Mouse (Mus musculus) heart, embryonic 16.5 days (tissue): Measurements from ENCODE around the gene Cntd1. TPM values are rescaled to one million over a fixed set of nuclear protein-coding genes. Genes with fewer than 3 reads are reported as not detected.
"Not testable (repeated sequence)": the region's sequence is repeated elsewhere in the genome, so short reads cannot be mapped to it uniquely, and the experiment has no call there.

Source experiments
- ATAC-seq: fragments of 200-750 bp; cut with Nextera tagmentation; replicated peaks from 2 replicates; pipeline ENCODE4 v1.8.0; 2017; ENCODE audit warnings: moderate number of reproducible peaks; ENCODE audit not compliant: insufficient read depth, low FRiP score; ENCODE audit errors: extremely low read depth
- H3K27ac ChIP-seq: fragments of 300-500 bp; sonication (generic); 2 replicates; pipeline ENCODE4 v1.5.1; 2014; ENCODE audit warnings: mild to moderate bottlenecking, low read length, control low read depth, moderate library complexity
- H3K27me3 ChIP-seq: fragments of 300-500 bp; sonication (generic); 2 replicates; pipeline ENCODE4 v1.6.1; 2014; ENCODE audit warnings: low read length, mixed read lengths; ENCODE audit not compliant: control insufficient read depth, insufficient read depth
- H3K36me3 ChIP-seq: fragments of 300-500 bp; sonication (generic); 2 replicates; pipeline ENCODE4 v1.6.1; 2014; ENCODE audit not compliant: control insufficient read depth, insufficient read depth
- H3K4me1 ChIP-seq: fragments of 300-500 bp; sonication (generic); 2 replicates; pipeline ENCODE4 v1.6.1; 2014; ENCODE audit warnings: low read length, mixed read lengths; ENCODE audit not compliant: control insufficient read depth, insufficient read depth
- H3K4me2 ChIP-seq: fragments of 300-500 bp; sonication (generic); 2 replicates; pipeline ENCODE4 v1.6.1; 2014; ENCODE audit warnings: low read depth, mild to moderate bottlenecking, control low read depth, low read length
- H3K4me3 ChIP-seq: fragments of 300-500 bp; sonication (generic); 2 replicates; pipeline ENCODE4 v1.5.1; 2014; ENCODE audit warnings: mild to moderate bottlenecking, control low read depth, low read length
- H3K9ac ChIP-seq: fragments of 300-500 bp; sonication (generic); 2 replicates; pipeline ENCODE4 v1.6.1; 2014; ENCODE audit warnings: low read length, control low read depth
- H3K9me3 ChIP-seq: fragments of 300-500 bp; sonication (generic); replicated peaks from 2 replicates; pipeline ENCODE4 v1.6.1; 2016; ENCODE audit warnings: low read length; ENCODE audit not compliant: control insufficient read depth
- WGBS: fragments of 180-500 bp; shearing (Covaris S2); extraction: QIAGEN DNeasy Blood & Tissue Kit; methylation state at CpG from one replicate; pipeline ENCODE4 v1.1.7; 2014; 5-methylcytosine and 5-hydroxymethylcytosine counted together
- polyA plus RNA-seq: library from polyadenylated mRNA; unstranded; fragments of >200 nt; fragmentation: Nextera tagmentation; extraction: Ambion mirVana; gene quantifications from 2 replicates; pipeline ENCODE4 v1.2.1, GENCODE M21; 2015

Gene Cntd1
- polyA plus RNA-seq, 1 experiment from 2014 or later = 0.87 TPM

- H3K4me1 ChIP-seq = peaks cover 16% of the 10 kb centered on the region
- H3K36me3 ChIP-seq = peaks cover 22% of the 10 kb centered on the region
- under 1% methylated on average over 62 of the region's 62 CpGs for whole genome bisulfite sequencing
- H3K4me2 ChIP-seq = peak within 1 kb of the TSS; percentile 86
- H3K4me3 ChIP-seq = peak within 1 kb of the TSS; percentile 97
- peak; percentile 89 for ATAC-seq
- H3K9me3 ChIP-seq = no peaks in the 10 kb centered on the region
- peak within 1 kb of the TSS; percentile 77 for H3K27ac ChIP-seq
- no peaks in the 10 kb centered on the region for H3K27me3 ChIP-seq
- H3K9ac ChIP-seq = peak within 1 kb of the TSS; percentile 89
These were observed 37.1 kb downstream of the Cntd1 start, which contains the start of gene Psme3 for GRCm38 (mm10) chr11:101315665-101316500. Gene Psme3 (plus strand): TSS chr11:101316213.

GRCm38 (mm10) chr11:101316501-101316917 is 37.7 kb downstream of the Cntd1 start:
- H3K4me3 ChIP-seq = peak overlapping the region; percentile 97
- H3K27ac ChIP-seq = peak overlapping the region; percentile 77
- peak overlapping the region; percentile 89 for H3K9ac ChIP-seq
- H3K9me3 ChIP-seq = no peaks in the 10 kb centered on the region
- peaks cover 16% of the 10 kb centered on the region for H3K4me1 ChIP-seq
- H3K36me3 ChIP-seq = peaks cover 29% of the 10 kb centered on the region
- no peaks in the 10 kb centered on the region for H3K27me3 ChIP-seq
- peak; percentile 15; the same call in 1 of the 2 replicates for ATAC-seq
- peak overlapping the region; percentile 86 for H3K4me2 ChIP-seq
- 1% methylated on average over 17 of the region's 17 CpGs for WGBS

- Histone ChIP-seq H3K4me2 (no peak overlapping the region), H3K4me1 (peaks cover 3% of the 10 kb centered on the region; the same call in 1 of the 2 replicates), H3K27me3 (no peaks in the 10 kb centered on the region), H3K36me3 (peaks cover 47% of the 10 kb centered on the region), H3K9ac (no peak overlapping the region), H3K9me3 (no peaks in the 10 kb centered on the region), H3K4me3 (no peak overlapping the region), H3K27ac (no peak overlapping the region)
- WGBS = 12% methylated on average over 4 of the region's 4 CpGs
- peak; percentile 46; the same call in 1 of the 2 replicates for ATAC-seq
These were observed 44.8 kb downstream of the Cntd1 start for GRCm38 (mm10) chr11:101323609-101324008.

- no peak within 1 kb of the TSS for H3K4me3 ChIP-seq
- H3K9me3 ChIP-seq = no peaks in the 10 kb centered on the region
- H3K27me3 ChIP-seq = no peaks in the 10 kb centered on the region
- no peak within 1 kb of the TSS for H3K27ac ChIP-seq
- ATAC-seq = no peak
- H3K9ac ChIP-seq = no peak within 1 kb of the TSS
- no peak within 1 kb of the TSS for H3K4me2 ChIP-seq
- H3K4me1 ChIP-seq = peaks cover 10% of the 10 kb centered on the region
- H3K36me3 ChIP-seq = peaks cover 41% of the 10 kb centered on the region
- 83% methylated on average over 5 of the region's 5 CpGs for WGBS
These were observed 46.0 kb downstream of the Cntd1 start, which contains the start of gene Aoc2 for GRCm38 (mm10) chr11:101324763-101325162. Gene Aoc2 (plus strand): TSS chr11:101325063.

- H3K36me3 ChIP-seq = peaks cover 36% of the 10 kb centered on the region
- ATAC-seq = not testable (repeated sequence)
- 91% methylated on average over 11 of the region's 11 CpGs for WGBS
These were observed 46.4 kb downstream of the Cntd1 start for GRCm38 (mm10) chr11:101325201-101325600.

GRCm38 (mm10) chr11:101326147-101326546 is 47.3 kb downstream of the Cntd1 start:
- WGBS = 84% methylated on average over 11 of the region's 11 CpGs
- ATAC-seq = no peak
- H3K27ac ChIP-seq = no peak overlapping the region
- peaks cover 27% of the 10 kb centered on the region for H3K36me3 ChIP-seq
- no peaks in the 10 kb centered on the region for H3K9me3 ChIP-seq
- H3K4me2 ChIP-seq = no peak overlapping the region
- H3K4me3 ChIP-seq = no peak overlapping the region
- H3K27me3 ChIP-seq = no peaks in the 10 kb centered on the region
- no peak overlapping the region for H3K9ac ChIP-seq
- peaks cover 10% of the 10 kb centered on the region for H3K4me1 ChIP-seq

More at GRCm38 (mm10) chr11:101325201-101325600, 46.4 kb downstream of the Cntd1 start:
- not testable (repeated sequence) for H3K9ac ChIP-seq, H3K27me3 ChIP-seq, H3K4me2 ChIP-seq, H3K27ac ChIP-seq, H3K9me3 ChIP-seq, H3K4me3 ChIP-seq
- peaks cover 10% of the 10 kb centered on the region for H3K4me1 ChIP-seq

- H3K27ac ChIP-seq = no peak overlapping the region
- no peak overlapping the region for H3K4me3 ChIP-seq
- no peak overlapping the region for H3K4me2 ChIP-seq
- ATAC-seq = no peak
- H3K36me3 ChIP-seq = peaks cover 16% of the 10 kb centered on the region
- no peaks in the 10 kb centered on the region for H3K27me3 ChIP-seq
- no peak overlapping the region for H3K9ac ChIP-seq
- H3K4me1 ChIP-seq = peaks cover 10% of the 10 kb centered on the region
- no peaks in the 10 kb centered on the region for H3K9me3 ChIP-seq
- WGBS = 43% methylated on average over 3 of the region's 3 CpGs
These were observed 48.5 kb downstream of the Cntd1 start for GRCm38 (mm10) chr11:101327311-101327710.

- Histone ChIP-seq H3K4me1 (peaks cover 10% of the 10 kb centered on the region), H3K27me3 (no peaks in the 10 kb centered on the region), H3K4me2 (no peak overlapping the region), H3K36me3 (peaks cover 6% of the 10 kb centered on the region), H3K4me3 (no peak overlapping the region), H3K9ac (no peak overlapping the region), H3K9me3 (no peaks in the 10 kb centered on the region), H3K27ac (0 out of 2 replicates have a peak overlapping the region, but pooled peaks have one; percentile 8)
- WGBS = 53% methylated on average over 6 of the region's 6 CpGs
- ATAC-seq = peak; percentile 33; the same call in 1 of the 2 replicates
These were observed 50.3 kb downstream of the Cntd1 start for GRCm38 (mm10) chr11:101328941-101329635.
